Mouse (Mus musculus) thymus, postnatal 0 days (tissue): ENCODE results near the gene Krt19. TPM values are rescaled to one million over a fixed set of nuclear protein-coding genes. Genes with fewer than 3 reads are reported as not detected.

ENCODE experiments used
- DNase-seq: peaks from one replicate; pipeline ENCODE4 v3.0.0-alpha.2; 2015; ENCODE audit warnings: low spot score
- polyA plus RNA-seq: library from polyadenylated mRNA; unstranded; fragments of >200 nt; fragmentation: Nextera tagmentation; extraction: Ambion mirVana; gene quantifications from 2 replicates; pipeline ENCODE4 v1.2.1, GENCODE M21; 2015

The Krt19 gene
- polyA plus RNA-seq, 1 experiment from 2014 or later: 19.1 TPM

DNA sequence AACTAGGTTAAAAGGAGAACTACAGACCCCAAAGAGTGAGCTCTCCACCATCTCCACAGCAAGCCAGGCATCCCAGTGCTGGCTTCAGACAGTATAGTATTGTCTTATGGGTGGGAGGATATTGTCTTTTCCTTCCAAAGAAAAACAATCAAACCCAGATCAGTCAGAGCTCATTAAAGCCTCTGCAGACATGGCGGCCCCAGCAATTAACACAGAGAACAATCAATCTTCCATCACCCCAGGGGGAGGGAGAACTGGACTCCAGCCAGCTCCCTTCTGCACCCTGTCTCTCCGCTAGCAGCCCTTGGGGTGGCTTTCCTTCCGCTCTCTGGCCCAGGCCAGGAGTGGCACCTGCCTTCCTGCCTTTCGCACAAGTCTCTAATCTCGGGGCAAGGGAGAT is 10.8 kb downstream of the Krt19 start:
- DNase-seq: no peak

- no peak for DNase-seq
Observed at GRCm38 (mm10) chr11:100136559-100136958, 11.9 kb downstream of the Krt19 start.

DNA sequence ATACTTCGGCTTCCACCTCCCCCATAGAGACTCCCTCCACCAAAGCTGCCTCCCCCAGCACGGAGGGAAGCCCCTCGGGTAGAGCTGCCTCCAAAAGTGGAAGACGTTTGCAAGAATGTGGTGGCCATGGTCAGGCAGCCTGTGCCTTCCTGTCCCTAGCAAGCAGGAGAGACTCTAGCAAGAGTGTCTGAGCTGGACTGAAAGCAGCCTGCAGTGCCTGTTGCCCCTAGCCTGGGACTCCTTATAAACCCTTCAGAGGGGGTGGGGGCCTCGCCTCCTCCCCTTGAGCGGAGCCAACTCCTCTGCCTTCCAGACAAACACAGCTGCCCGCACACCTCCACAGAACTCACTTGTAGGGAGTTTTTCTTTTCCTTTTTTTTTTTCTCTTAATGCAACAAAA is 12.7 kb downstream of the Krt19 start, which contains the start of gene Krt15:
Gene Krt15 (minus strand): TSS at position 198 of the 400 bp plus-strand sequence.
- no peak for DNase-seq

GRCm38 (mm10) chr11:100124901-100125300 is 23.6 kb downstream of the Krt19 start:
- no peak for DNase-seq

DNA sequence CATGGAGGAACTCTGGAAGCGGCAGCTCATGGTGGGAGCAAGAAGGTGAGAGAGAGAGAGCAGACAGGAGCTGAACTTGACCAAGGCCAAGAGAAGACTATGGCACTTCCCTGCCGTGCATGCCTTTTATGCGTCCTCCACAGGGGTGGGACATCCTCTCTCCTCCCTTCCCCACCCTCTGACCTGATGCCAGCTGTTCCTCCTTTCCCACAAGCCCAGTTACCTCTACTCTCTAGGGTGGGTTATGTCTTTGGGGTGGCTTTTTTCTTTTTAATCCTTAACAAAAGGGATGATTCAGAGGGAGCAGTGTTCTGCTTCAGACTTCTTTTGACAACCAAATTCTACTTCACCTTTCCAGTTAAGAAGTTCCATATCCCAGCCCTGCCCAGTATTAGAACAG is 27.0 kb downstream of the Krt19 start, which contains the start of gene Krt13:
Gene Krt13 (minus strand): TSS at position 101 of the 400 bp plus-strand sequence.
- DNase-seq: no peak

DNA sequence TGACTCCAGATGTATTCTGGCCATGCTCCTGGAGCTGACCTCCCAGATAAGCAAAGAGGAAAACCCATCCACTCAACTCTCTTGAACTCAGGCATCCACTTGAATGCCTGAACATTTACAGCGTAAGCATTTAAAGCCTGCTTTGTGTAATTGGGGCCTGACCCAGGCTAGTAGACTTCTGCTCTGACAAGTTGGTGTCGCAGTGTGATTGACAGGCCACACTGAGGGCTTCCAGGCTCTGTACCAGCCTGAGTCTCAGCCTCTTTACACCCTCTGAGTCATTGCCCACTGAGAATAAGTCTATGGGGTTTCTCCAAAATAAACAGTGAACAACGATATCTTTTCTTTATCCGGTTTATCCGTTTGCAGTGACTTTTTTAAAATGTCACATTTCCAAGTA is 28.1 kb downstream of the Krt19 start:
- no peak for DNase-seq

DNA sequence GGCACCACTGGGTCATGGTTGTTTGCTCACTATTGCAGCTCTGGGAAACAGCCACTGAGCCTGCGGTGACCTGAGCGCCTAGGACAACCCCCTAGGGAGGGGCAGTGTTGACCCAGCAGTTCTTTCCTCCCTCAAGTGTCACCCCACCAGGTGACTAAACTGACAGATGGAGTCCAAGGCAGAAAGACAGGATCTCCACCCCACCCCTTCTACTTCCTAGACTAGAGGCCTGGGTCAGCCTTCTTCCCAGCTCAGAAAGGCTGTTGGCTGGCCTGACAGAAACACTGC is 34.8 kb downstream of the Krt19 start:
- no peak for DNase-seq

DNA sequence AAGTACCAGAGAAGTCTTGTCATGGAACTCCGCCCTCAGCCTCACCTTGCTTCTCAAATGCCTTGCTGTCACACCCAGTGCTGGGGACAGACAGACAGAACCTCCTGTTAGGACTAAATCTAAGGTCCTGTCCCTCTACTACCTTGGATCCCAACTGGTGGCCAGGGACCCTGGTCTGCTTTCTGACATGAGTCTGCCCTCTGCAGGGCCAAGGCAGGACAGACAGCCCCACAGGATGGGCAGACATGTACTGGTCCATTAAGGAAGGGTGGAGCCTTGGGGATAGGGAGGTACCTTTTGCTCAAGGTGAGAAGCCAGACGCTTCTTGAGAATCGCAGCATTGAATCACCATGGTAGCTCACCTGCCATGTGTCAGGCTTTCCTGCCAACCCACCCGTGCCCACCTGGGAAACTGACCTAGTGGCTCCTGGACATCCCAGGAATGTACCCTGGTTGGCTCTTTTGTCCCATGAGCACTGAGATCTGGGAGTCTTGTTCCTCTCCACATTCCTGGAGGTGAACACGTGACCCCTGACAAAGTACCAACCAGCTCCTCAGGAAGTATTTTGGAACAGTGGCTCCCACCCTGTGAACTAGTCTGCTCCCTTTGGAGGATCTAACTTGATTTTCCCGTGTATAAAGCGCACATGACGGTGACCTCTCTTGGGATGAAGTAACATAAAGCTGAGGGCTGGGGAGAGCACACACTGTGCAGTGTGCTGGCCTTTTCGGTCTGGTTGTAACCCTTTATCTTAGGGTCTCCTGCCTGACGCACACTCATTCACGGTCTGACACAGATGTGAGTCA is 35.3 kb downstream of the Krt19 start:
- no peak for DNase-seq

DNA sequence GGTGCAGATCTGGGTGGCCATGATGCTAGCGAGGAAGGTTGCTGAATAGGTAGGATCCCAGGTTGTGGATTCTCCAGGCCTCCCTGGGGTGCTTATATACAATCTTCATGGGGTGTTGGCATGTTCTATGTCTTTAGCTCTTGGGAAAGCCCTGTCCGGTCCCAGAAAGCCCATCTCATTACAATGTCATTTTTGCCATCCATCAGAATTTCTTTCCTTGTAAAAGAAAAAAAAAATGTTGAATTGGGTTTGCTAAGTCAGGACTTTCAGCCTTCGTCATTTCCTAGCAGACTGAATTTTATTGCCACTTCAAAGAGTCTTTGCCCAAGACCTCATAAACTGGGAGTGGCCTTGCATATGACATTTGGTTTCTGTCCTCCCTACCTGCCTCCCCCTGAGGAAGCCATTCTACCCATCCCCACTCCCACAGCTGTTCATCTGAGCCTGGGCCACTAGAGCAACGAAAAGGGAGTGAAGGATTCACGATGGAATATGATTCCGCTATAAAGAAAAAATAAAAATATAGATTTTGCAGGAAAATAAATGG is 42.8 kb downstream of the Krt19 start, which contains the start of gene Krt36:
Gene Krt36 (minus strand): TSS at position 51 of the 547 bp plus-strand sequence.
- DNase-seq: no peak

- DNase-seq: no peak
Observed at GRCm38 (mm10) chr11:100102693-100103429, 45.6 kb downstream of the Krt19 start.

GRCm38 (mm10) chr11:100100391-100100790 is 48.1 kb downstream of the Krt19 start:
- no peak for DNase-seq

DNA sequence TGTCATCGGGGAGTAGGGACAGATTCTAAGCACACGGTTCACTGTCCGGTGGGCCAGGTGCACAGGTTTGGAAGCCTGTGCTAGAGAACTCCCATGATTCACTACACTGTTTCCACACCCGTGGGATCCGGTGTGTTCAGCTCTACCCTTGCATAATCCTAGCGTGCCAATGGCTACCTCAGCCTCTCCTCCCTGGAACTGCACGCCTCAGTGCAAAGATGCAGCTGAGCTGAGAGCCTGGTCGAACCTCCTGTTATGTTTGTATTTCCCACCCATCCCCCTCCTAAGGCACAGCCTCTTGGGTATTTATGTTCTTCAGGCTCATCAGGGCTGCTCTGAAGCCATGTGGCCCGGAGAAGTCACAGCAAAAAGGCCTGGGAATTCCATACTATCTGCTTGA is 50.6 kb downstream of the Krt19 start:
- DNase-seq: no peak

DNA sequence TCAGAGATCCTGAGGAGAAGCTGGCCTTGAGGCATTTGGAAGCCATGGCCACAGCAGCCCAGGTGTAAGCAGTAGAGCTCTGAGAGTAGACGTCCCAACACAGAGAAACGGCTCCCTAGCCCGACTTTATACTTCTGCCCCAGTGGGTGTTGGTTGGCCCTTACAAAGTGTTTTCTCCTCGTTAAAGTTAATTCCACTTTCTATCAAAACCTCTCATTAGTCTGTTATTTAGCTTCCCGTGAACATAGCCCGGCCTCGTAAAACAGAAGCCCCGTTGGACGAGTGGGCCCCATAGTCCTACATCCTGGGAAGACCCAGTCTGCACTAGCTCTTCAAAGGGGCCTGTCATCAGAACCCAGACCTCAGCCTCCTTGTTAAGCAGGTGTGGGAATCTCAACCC is 52.3 kb downstream of the Krt19 start, which contains the start of gene Krt35:
Gene Krt35 (minus strand): TSS at position 101 of the 400 bp plus-strand sequence.
- no peak for DNase-seq

Other genes starting within 250 kb of the Krt19 start
- not detected in 2 replicates for gene Krtap31-1, start 240.7 kb downstream of the Krt19 start, polyA plus RNA-seq
- 0.14 TPM in 1 of 2 replicates, not detected in the other for gene Gm11565, start 233.9 kb downstream of the Krt19 start, polyA plus RNA-seq
- gene Krtap31-2, start 212.4 kb downstream of the Krt19 start, polyA plus RNA-seq: not detected in 2 replicates
- gene Krtap9-5, start 200.2 kb downstream of the Krt19 start, polyA plus RNA-seq: not detected in 2 replicates
- gene Krtap29-1, start 169.6 kb downstream of the Krt19 start, polyA plus RNA-seq: not detected in 2 replicates
- gene Krtap16-1, start 162.1 kb downstream of the Krt19 start, polyA plus RNA-seq: not detected in 2 replicates
- gene Krtap17-1, start 154.7 kb downstream of the Krt19 start, polyA plus RNA-seq: 0.23 TPM in 1 of 2 replicates, not detected in the other
- 0.10 and 0.29 TPM in 2 replicates for gene Krt33a, start 132.5 kb downstream of the Krt19 start, polyA plus RNA-seq
- gene Krt33b, start 118.8 kb downstream of the Krt19 start, polyA plus RNA-seq: 0.26 and 0.30 TPM in 2 replicates
- 0.10 TPM in 1 of 2 replicates, not detected in the other for gene Krt34, start 107.1 kb downstream of the Krt19 start, polyA plus RNA-seq
- 0.12 and 0.14 TPM in 2 replicates for gene Krt31, start 98.1 kb downstream of the Krt19 start, polyA plus RNA-seq
- gene Krt32, start 60.4 kb downstream of the Krt19 start, polyA plus RNA-seq: 0.13 and 0.18 TPM in 2 replicates
- 0.06 and 0.16 TPM in 2 replicates for gene Krt35, start 52.4 kb downstream of the Krt19 start, polyA plus RNA-seq
- 0.24 and 0.29 TPM in 2 replicates for gene Krt36, start 43.0 kb downstream of the Krt19 start, polyA plus RNA-seq
- gene Krt13, start 27.1 kb downstream of the Krt19 start, polyA plus RNA-seq: 0.66 and 18.2 TPM in 2 replicates
- 5.2 and 35.5 TPM in 2 replicates for gene Krt15, start 12.7 kb downstream of the Krt19 start, polyA plus RNA-seq
- 0.08 and 0.10 TPM in 2 replicates for gene Krt9, start 44.6 kb upstream of the Krt19 start, polyA plus RNA-seq
- gene Krt14, start 58.9 kb upstream of the Krt19 start, polyA plus RNA-seq: 40.8 and 47.9 TPM in 2 replicates
- 2.5 and 2.7 TPM in 2 replicates for gene Krt16, start 100.2 kb upstream of the Krt19 start, polyA plus RNA-seq
- gene Krt17, start 112.4 kb upstream of the Krt19 start, polyA plus RNA-seq: 436 and 450 TPM in 2 replicates
- 0.35 and 0.46 TPM in 2 replicates for gene Krt42, start 121.2 kb upstream of the Krt19 start, polyA plus RNA-seq
- gene Eif1, start 171.2 kb upstream of the Krt19 start, polyA plus RNA-seq: 2,060 and 2,248 TPM in 2 replicates
- gene Gast, start 185.7 kb upstream of the Krt19 start, polyA plus RNA-seq: 1.9 and 2.1 TPM in 2 replicates
- gene Hap1, start 207.5 kb upstream of the Krt19 start, polyA plus RNA-seq: 1.7 and 2.0 TPM in 2 replicates
- 94.2 and 95.3 TPM in 2 replicates for gene Jup, start 249.1 kb upstream of the Krt19 start, polyA plus RNA-seq